Mouse (Mus musculus) CD4-positive naive resting alpha-beta T cell, adult 57 days (primary cell): Measurements from ENCODE around the gene Cbll1. TPM values are rescaled to one million over a fixed set of nuclear protein-coding genes. Genes with fewer than 3 reads are reported as not detected.

ENCODE experiments used
- total RNA-seq: library from RNA; stranded (reverse); gene quantifications from one replicate; pipeline ENCODE4 v1.2.4, GENCODE M21; 2023

Cbll1 gene
- 32.5 TPM for total RNA-seq

DNA sequence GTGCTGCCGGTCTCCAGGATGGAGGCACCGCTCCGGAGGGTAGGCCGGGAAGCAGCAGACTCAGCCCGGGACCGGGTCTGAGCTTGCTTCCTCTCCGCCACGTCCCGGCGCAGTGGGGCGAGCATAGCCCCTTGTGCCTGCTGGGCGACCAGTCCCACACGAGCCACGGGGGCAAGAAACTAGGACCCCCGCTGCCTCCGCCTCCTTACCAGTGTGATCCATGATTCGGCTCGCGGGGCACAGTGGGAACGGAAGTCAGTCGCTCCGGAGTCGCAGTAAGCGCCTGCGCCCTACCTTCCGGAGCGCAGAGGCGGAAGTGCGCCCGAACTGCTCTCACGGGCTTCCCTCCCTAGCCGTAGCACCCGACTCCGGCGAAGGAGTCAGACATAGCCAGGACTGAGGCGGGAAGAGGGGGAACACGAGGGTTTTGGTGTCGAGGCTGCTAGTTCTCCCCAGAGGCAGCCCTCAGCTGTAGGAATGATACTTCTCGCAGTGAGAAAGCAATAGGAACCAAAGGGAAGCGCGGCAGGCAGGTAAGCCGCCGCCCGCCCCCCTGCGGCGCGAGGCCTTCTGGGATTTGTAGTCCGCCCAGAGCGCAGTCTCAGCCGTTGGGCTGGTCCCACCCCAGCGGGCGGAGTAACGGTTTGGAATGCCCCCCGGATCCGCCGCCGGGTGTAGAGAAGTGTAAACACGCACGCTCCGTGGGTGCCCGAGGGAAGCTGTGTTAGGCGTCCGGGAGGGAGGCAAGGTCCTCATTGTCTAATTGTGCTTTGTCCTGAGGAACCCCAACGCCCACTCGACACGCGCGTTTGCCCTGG lies at the start of gene Cbll1:
Gene Cbll1, minus strand, starts transcription at position 303 of the 818 bp plus-strand sequence.

Other genes starting within 250 kb of the Cbll1 start
- gene Lamb1, start 234.4 kb downstream of the Cbll1 start, total RNA-seq = 0.68 TPM
- 47.1 TPM for gene Dld, start 148.2 kb downstream of the Cbll1 start, total RNA-seq
- 0.21 TPM for gene Slc26a3, start 108.7 kb downstream of the Cbll1 start, total RNA-seq
- gene Slc26a4, start 60.4 kb upstream of the Cbll1 start, total RNA-seq = not detected
- gene Bcap29, start 135.0 kb upstream of the Cbll1 start, total RNA-seq = 24.9 TPM
- 13.0 TPM for gene Dus4l, start 155.2 kb upstream of the Cbll1 start, total RNA-seq
- gene Cog5, start 155.3 kb upstream of the Cbll1 start, total RNA-seq = 58.1 TPM
- not detected for gene Gpr22, start 214.3 kb upstream of the Cbll1 start, total RNA-seq